In genomic region chr6:148442671-148443290, GRCm38 (mm10) we compare ENCODE assay signal across 8 mouse cellular contexts. TPM values are rescaled to one million over a fixed set of nuclear protein-coding genes. Genes with fewer than 3 reads are reported as not detected.
A peak's percentile ranks its signal among the peaks of the same experiment; 100 is the strongest.
DNase-seq lines count a peak whose midpoint lies in the region; ATAC-seq and TF ChIP-seq lines count a peak whose summit lies in the region.

No protein-coding gene starts in this region.

- no peak for TF ChIP-seq CTCF in thymus, adult 2 months (IDR thresholded peaks at IDR 0.05; ENCODE audit: borderline replicate concordance, control insufficient read depth, extremely low read depth, insufficient read depth, low read length, poor library complexity)

- peak overlapping the region; percentile 68 for H3K9ac ChIP-seq in kidney, embryonic 16.5 days (replicated peaks; ENCODE audit: low read length)
- H3K9ac ChIP-seq in liver, embryonic 13.5 days = no peak overlapping the region
- H3K9ac ChIP-seq in neural tube, embryonic 15.5 days (replicated peaks) = peak overlapping the region; percentile 75

- no peaks in the 10 kb centered on the region for H3K9me3 ChIP-seq in kidney, embryonic 16.5 days (ENCODE audit: low read length)
- H3K9me3 ChIP-seq in liver, embryonic 13.5 days (replicated peaks) = no peaks in the 10 kb centered on the region
- H3K9me3 ChIP-seq in neural tube, embryonic 15.5 days (replicated peaks) = no peaks in the 10 kb centered on the region

- TF ChIP-seq POLR2A in thymus, adult 2 months (IDR thresholded peaks at IDR 0.05; ENCODE audit: control insufficient read depth, extremely low read depth, insufficient read depth, low read length, poor library complexity) = no peak

- peak overlapping the region; percentile 92 for H3K4me2 ChIP-seq in kidney, embryonic 16.5 days (replicated peaks; ENCODE audit: low read depth, low read length)
- peak overlapping the region; percentile 77 for H3K4me2 ChIP-seq in liver, embryonic 13.5 days
- peak overlapping the region; percentile 92 for H3K4me2 ChIP-seq in neural tube, embryonic 15.5 days

- H3K27ac ChIP-seq in kidney, embryonic 16.5 days (ENCODE audit: low read length) = no peak overlapping the region
- no peak overlapping the region for H3K27ac ChIP-seq in liver, embryonic 13.5 days
- H3K27ac ChIP-seq in neural tube, embryonic 15.5 days (replicated peaks) = peak overlapping the region; percentile 82
- no peak overlapping the region for H3K27ac ChIP-seq in thymus, adult 2 months (ENCODE audit: control insufficient read depth, insufficient read depth, low read length)

- H3K4me1 ChIP-seq in kidney, embryonic 16.5 days (ENCODE audit: insufficient read depth, low read length) = peaks cover 24% of the 10 kb centered on the region
- peaks cover 25% of the 10 kb centered on the region for H3K4me1 ChIP-seq in liver, embryonic 13.5 days (replicated peaks)
- H3K4me1 ChIP-seq in neural tube, embryonic 15.5 days = peaks cover 27% of the 10 kb centered on the region
- H3K4me1 ChIP-seq in thymus, adult 2 months (replicated peaks; ENCODE audit: control insufficient read depth, insufficient read depth, low read length) = peaks cover 7% of the 10 kb centered on the region; the same call in 1 of the 2 replicates

- no peaks in the 10 kb centered on the region for H3K36me3 ChIP-seq in kidney, embryonic 16.5 days (ENCODE audit: insufficient read depth, low read length)
- H3K36me3 ChIP-seq in liver, embryonic 13.5 days = no peaks in the 10 kb centered on the region
- H3K36me3 ChIP-seq in neural tube, embryonic 15.5 days = no peaks in the 10 kb centered on the region
- H3K36me3 ChIP-seq in thymus, adult 2 months (ENCODE audit: control insufficient read depth, insufficient read depth, low read length) = no peaks in the 10 kb centered on the region

- peak; percentile 19; the same call in 1 of the 2 replicates for ATAC-seq in kidney, embryonic 16.5 days (ENCODE audit: low FRiP score, low TSS enrichment)
- no peak for ATAC-seq in liver, embryonic 13.5 days (ENCODE audit: low read depth)
- ATAC-seq in neural tube, embryonic 15.5 days (ENCODE audit: low FRiP score) = peak; percentile 18; the same call in 1 of the 2 replicates

- peaks cover 25% of the 10 kb centered on the region for H3K27me3 ChIP-seq in kidney, embryonic 16.5 days (ENCODE audit: insufficient read depth, low read length)
- peaks cover 77% of the 10 kb centered on the region for H3K27me3 ChIP-seq in liver, embryonic 13.5 days
- H3K27me3 ChIP-seq in neural tube, embryonic 15.5 days (replicated peaks) = no peaks in the 10 kb centered on the region; the same call in 1 of the 2 replicates
- H3K27me3 ChIP-seq in thymus, adult 2 months (ENCODE audit: control insufficient read depth, insufficient read depth, low read length) = peaks cover 12% of the 10 kb centered on the region; the same call in 1 of the 2 replicates

- WGBS in kidney, embryonic 16.5 days = 1% methylated on average over 27 of the region's 27 CpGs
- WGBS in liver, embryonic 13.5 days (ENCODE audit: insufficient replicate concordance) = 3% methylated on average over 27 of the region's 27 CpGs
- WGBS in neural tube, embryonic 15.5 days = under 1% methylated on average over 27 of the region's 27 CpGs
- WGBS in thymus, adult 2 months = 8% methylated on average over 27 of the region's 27 CpGs

- peak overlapping the region; percentile 63 for H3K4me3 ChIP-seq in kidney, embryonic 16.5 days (ENCODE audit: low read length)
- peak overlapping the region; percentile 64 for H3K4me3 ChIP-seq in liver, embryonic 13.5 days (replicated peaks)
- H3K4me3 ChIP-seq in neural tube, embryonic 15.5 days (replicated peaks) = peak overlapping the region; percentile 81
- H3K4me3 ChIP-seq in thymus, adult 2 months (ENCODE audit: control insufficient read depth, insufficient read depth, low read length) = no peak overlapping the region

- peak; percentile 20 for DNase-seq in layer of hippocampus, adult 11-12 months (ENCODE audit: low spot score)
- DNase-seq in layer of hippocampus, adult 9-11 months = no peak
- DNase-seq in embryo, embryonic 9.5 days (ENCODE audit: extremely low spot score) = peak; percentile 52
- DNase-seq in heart, adult 9 months (ENCODE audit: low spot score in 2 of 2) = peak; percentile 33 to 39
- DNase-seq in liver, embryonic 13.5 days = no peak
- no peak for DNase-seq in thymus, adult 2 months

RNA-seq across cellular contexts. Expression of gene Tmtc1, which starts 1.4 kb away (rescaled TPM):
- 1.4 and 1.8 TPM in 2 replicates for polyA plus RNA-seq in kidney, embryonic 16.5 days (2015; fragmentation: Nextera tagmentation; extraction: Ambion mirVana)
- 0.07 and 0.10 TPM in 2 replicates for polyA plus RNA-seq in liver, embryonic 13.5 days (2015; fragmentation: Nextera tagmentation; extraction: Ambion mirVana)
- polyA plus RNA-seq in neural tube, embryonic 15.5 days (2015; fragmentation: Nextera tagmentation; extraction: Ambion mirVana) = 3.6 and 3.8 TPM in 2 replicates
- polyA plus RNA-seq in thymus, adult 2 months (2012; rRNA removed) = 3.7 and 6.4 TPM in 2 replicates

Comparison
In these comparisons a context has a peak if more than half of its experiments do, and no peak if none do; other contexts are left out.
1. DNase-seq: peak in layer of hippocampus, adult 11-12 months (single experiment), embryo, embryonic 9.5 days (single experiment) and heart, adult 9 months (2 of 2); none in layer of hippocampus, adult 9-11 months (single experiment), liver, embryonic 13.5 days (single experiment) and thymus, adult 2 months (single experiment).
2. Peak in every context shown above with its lines, with median percentiles within 50 percentile points of each other: H3K4me2 ChIP-seq.